In genomic region chr10:71237516-71238239, GRCm38 (mm10) we compare ENCODE assay signal across 8 mouse cellular contexts. TPM values are rescaled to one million over a fixed set of nuclear protein-coding genes. Genes with fewer than 3 reads are reported as not detected.
A peak's percentile ranks its signal among the peaks of the same experiment; 100 is the strongest.
DNase-seq lines count a peak whose midpoint lies in the region; ATAC-seq lines count a peak whose summit lies in the region.

No protein-coding gene starts in this region.

- peaks cover 21% of the 10 kb centered on the region for H3K4me1 ChIP-seq in forebrain, embryonic 10.5 days
- H3K4me1 ChIP-seq in heart, embryonic 16.5 days (ENCODE audit: control insufficient read depth, insufficient read depth, low read length), result peaks cover 10% of the 10 kb centered on the region; the same call in 1 of the 2 replicates
- peaks cover 28% of the 10 kb centered on the region for H3K4me1 ChIP-seq in liver, embryonic 15.5 days (replicated peaks)
- H3K4me1 ChIP-seq in neural tube, embryonic 12.5 days, result peaks cover 8% of the 10 kb centered on the region

- peak overlapping the region; percentile 92 for H3K27ac ChIP-seq in forebrain, embryonic 10.5 days
- H3K27ac ChIP-seq in heart, embryonic 16.5 days (ENCODE audit: low read length), result peak overlapping the region; percentile 85
- H3K27ac ChIP-seq in liver, embryonic 15.5 days (replicated peaks), result peak overlapping the region; percentile 80
- no peak overlapping the region for H3K27ac ChIP-seq in neural tube, embryonic 12.5 days

- ATAC-seq in CD4-positive, CD25-positive, alpha-beta regulatory T cell, adult 4 months, result peak; percentile 81
- peak; percentile 100 for ATAC-seq in heart, embryonic 16.5 days (replicated peaks; ENCODE audit: extremely low read depth, insufficient read depth, low FRiP score)
- ATAC-seq in liver, embryonic 15.5 days (ENCODE audit: insufficient read depth), result peak; percentile 95
- peak; percentile 99 for ATAC-seq in neural tube, embryonic 12.5 days (ENCODE audit: low FRiP score, low read depth)

- H3K4me2 ChIP-seq in heart, embryonic 16.5 days (ENCODE audit: low read depth, low read length), result peak overlapping the region; percentile 89
- H3K4me2 ChIP-seq in liver, embryonic 15.5 days, result peak overlapping the region; percentile 82
- H3K4me2 ChIP-seq in neural tube, embryonic 12.5 days (replicated peaks), result peak overlapping the region; percentile 77

- DNase-seq in c-Kit-negative CD71-positive TER-119-positive erythroid progenitor cells, embryonic 14.5 days (ENCODE audit: low read depth, low spot score), result peak; percentile 74
- peak; percentile 94 for DNase-seq in forebrain, embryonic 10.5 days (ENCODE audit: extremely low spot score, low spot score)
- DNase-seq in kidney, postnatal 36 days, result peak; percentile 96 to 98
- DNase-seq in telencephalon, adult 2 months (ENCODE audit: low read depth, low spot score), result peak; percentile 85

- under 1% methylated on average over 68 of the region's 68 CpGs for WGBS in forebrain, embryonic 10.5 days
- WGBS in heart, embryonic 16.5 days, result under 1% methylated on average over 68 of the region's 68 CpGs
- WGBS in liver, embryonic 15.5 days (ENCODE audit: insufficient replicate concordance), result under 1% methylated on average over 68 of the region's 68 CpGs
- under 1% methylated on average over 68 of the region's 68 CpGs for WGBS in neural tube, embryonic 12.5 days

- H3K27me3 ChIP-seq in forebrain, embryonic 10.5 days (ENCODE audit: poor library complexity, severe bottlenecking), result no peaks in the 10 kb centered on the region
- no peaks in the 10 kb centered on the region for H3K27me3 ChIP-seq in heart, embryonic 16.5 days (ENCODE audit: control insufficient read depth, insufficient read depth, low read length)
- H3K27me3 ChIP-seq in liver, embryonic 15.5 days, result no peaks in the 10 kb centered on the region
- H3K27me3 ChIP-seq in neural tube, embryonic 12.5 days (replicated peaks), result no peaks in the 10 kb centered on the region

- peak overlapping the region; percentile 92 for H3K4me3 ChIP-seq in forebrain, embryonic 10.5 days
- H3K4me3 ChIP-seq in heart, embryonic 16.5 days (ENCODE audit: low read length), result peak overlapping the region; percentile 98
- H3K4me3 ChIP-seq in liver, embryonic 15.5 days (replicated peaks), result peak overlapping the region; percentile 95
- peak overlapping the region; percentile 62 for H3K4me3 ChIP-seq in neural tube, embryonic 12.5 days

- H3K36me3 ChIP-seq in forebrain, embryonic 10.5 days (replicated peaks), result peaks cover 34% of the 10 kb centered on the region
- peaks cover 28% of the 10 kb centered on the region for H3K36me3 ChIP-seq in heart, embryonic 16.5 days (ENCODE audit: control insufficient read depth, insufficient read depth)
- peaks cover 26% of the 10 kb centered on the region for H3K36me3 ChIP-seq in liver, embryonic 15.5 days (replicated peaks)
- H3K36me3 ChIP-seq in neural tube, embryonic 12.5 days, result peaks cover 19% of the 10 kb centered on the region

- H3K9me3 ChIP-seq in forebrain, embryonic 10.5 days, result no peaks in the 10 kb centered on the region
- no peaks in the 10 kb centered on the region for H3K9me3 ChIP-seq in heart, embryonic 16.5 days (replicated peaks; ENCODE audit: control insufficient read depth, low read length)
- no peaks in the 10 kb centered on the region for H3K9me3 ChIP-seq in liver, embryonic 15.5 days (replicated peaks)
- H3K9me3 ChIP-seq in neural tube, embryonic 12.5 days, result no peaks in the 10 kb centered on the region

- peak overlapping the region; percentile 98 for H3K9ac ChIP-seq in heart, embryonic 16.5 days (ENCODE audit: low read length)
- H3K9ac ChIP-seq in liver, embryonic 15.5 days, result peak overlapping the region; percentile 85
- peak overlapping the region; percentile 73 for H3K9ac ChIP-seq in neural tube, embryonic 12.5 days

RNA-seq across cellular contexts. Expression of gene Tfam, which starts 0.4 kb away (rescaled TPM):
- polyA plus RNA-seq in CD4-positive, CD25-positive, alpha-beta regulatory T cell, adult 4 months (2017; shearing (Covaris generic)), result 10 to 100 TPM; 75.2 to 89.6 TPM
- 88.3 and 88.5 TPM in 2 replicates for polyA plus RNA-seq in forebrain, embryonic 10.5 days (2016; fragmentation: Nextera tagmentation; extraction: Ambion mirVana)
- 65.7 and 72.0 TPM in 2 replicates for polyA plus RNA-seq in heart, embryonic 16.5 days (2015; fragmentation: Nextera tagmentation; extraction: Ambion mirVana)
- 31.0 and 34.8 TPM in 2 replicates for polyA plus RNA-seq in liver, embryonic 15.5 days (2015; fragmentation: Nextera tagmentation; extraction: Ambion mirVana)
- polyA plus RNA-seq in neural tube, embryonic 12.5 days (2016; fragmentation: Nextera tagmentation; extraction: Ambion mirVana), result 69.5 and 75.8 TPM in 2 replicates

RNA-seq across cellular contexts. Expression of gene Ube2d1, which starts 47.4 kb away (rescaled TPM):
- polyA plus RNA-seq in CD4-positive, CD25-positive, alpha-beta regulatory T cell, adult 4 months (2017; shearing (Covaris generic)), result 10 to 100 TPM; 16.6 to 22.2 TPM
- polyA plus RNA-seq in forebrain, embryonic 10.5 days (2016; fragmentation: Nextera tagmentation; extraction: Ambion mirVana), result 92.5 and 95.1 TPM in 2 replicates
- 49.2 and 63.7 TPM in 2 replicates for polyA plus RNA-seq in heart, embryonic 16.5 days (2015; fragmentation: Nextera tagmentation; extraction: Ambion mirVana)
- polyA plus RNA-seq in liver, embryonic 15.5 days (2015; fragmentation: Nextera tagmentation; extraction: Ambion mirVana), result 6.6 and 6.7 TPM in 2 replicates
- 158 and 177 TPM in 2 replicates for polyA plus RNA-seq in neural tube, embryonic 12.5 days (2016; fragmentation: Nextera tagmentation; extraction: Ambion mirVana)
